In the genomic region with DNA sequence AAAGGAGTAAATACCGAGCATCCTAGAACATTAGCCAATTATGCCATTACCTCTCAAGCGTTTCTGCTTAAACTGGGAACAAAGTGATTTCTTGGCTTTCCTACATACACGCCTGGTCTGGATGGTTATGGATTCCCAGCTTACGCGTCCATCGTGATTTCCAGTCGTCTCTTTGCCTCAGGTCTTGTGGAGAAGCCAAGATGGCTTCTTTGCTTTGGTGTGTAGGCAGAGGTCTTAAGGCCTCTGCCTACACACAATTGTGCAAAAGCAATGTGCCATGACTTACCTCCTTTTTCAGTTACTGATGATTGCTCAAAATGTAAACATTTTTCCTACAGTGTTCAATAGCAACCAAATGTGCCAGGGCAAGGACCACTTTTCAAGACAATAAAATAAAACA, we compare ENCODE assay signal across 26 mouse cellular contexts.
DNase-seq lines count a peak whose midpoint lies in the region; ATAC-seq lines count a peak whose summit lies in the region.
"Had no signal": no experiment of that assay in that cellular context is flagged by ENCODE, and none has a peak within 500 bp of the region (broad histone marks: within the 10 kb centered on the region; RNA-seq: fewer than 3 reads in every experiment).

No protein-coding gene starts in this region.

- 64% methylated on average over 7 of the region's 7 CpGs for WGBS in embryonic facial prominence, embryonic 13.5 days
- WGBS in embryonic facial prominence, embryonic 10.5 days, result 93% methylated on average over 7 of the region's 7 CpGs
- 90% methylated on average over 7 of the region's 7 CpGs for WGBS in forebrain, embryonic 15.5 days

- H3K27ac ChIP-seq in embryonic facial prominence, embryonic 13.5 days, result 0 out of 2 replicates have a peak overlapping the region, but pooled peaks have one; percentile 16
- H3K27ac ChIP-seq in embryonic facial prominence, embryonic 10.5 days (replicated peaks), result no peak overlapping the region
- no peak overlapping the region for H3K27ac ChIP-seq in forebrain, embryonic 15.5 days (replicated peaks)
- H3K27ac ChIP-seq: embryonic facial prominence, embryonic 12.5 days; forebrain, embryonic 10.5 days; forebrain, embryonic 12.5 days had no signal

- no peak for DNase-seq in embryonic facial prominence, embryonic 10.5 days (ENCODE audit: low spot score)
- peak; percentile 94 for DNase-seq in fat pad, adult 2 months (ENCODE audit: extremely low read depth, low read depth, low spot score)
- DNase-seq in adrenal gland, adult (ENCODE audit: inconsistent age in 2 of 2, low spot score in 1 of 2), result no peak
- DNase-seq: adrenal gland, adult 2 months; adrenal gland, postnatal 10 days; adrenal gland, postnatal 25 days; B cell, adult 2 months; cerebellum, adult 11 months; cerebellum, adult 18-20 months; cerebellum, adult 8-10 months; cerebellum, adult 9-11 months; cerebellum, postnatal 14 days; cerebellum, postnatal 36 days; embryo, embryonic 11 days had no signal

- no peak overlapping the region for H3K4me2 ChIP-seq in embryonic facial prominence, embryonic 13.5 days
- no peak overlapping the region for H3K4me2 ChIP-seq in forebrain, embryonic 15.5 days (replicated peaks)
- H3K4me2 ChIP-seq: embryonic facial prominence, embryonic 12.5 days; forebrain, embryonic 12.5 days had no signal

- H3K4me1 ChIP-seq in embryonic facial prominence, embryonic 13.5 days, result peaks cover 10% of the 10 kb centered on the region; the same call in 1 of the 2 replicates
- no peaks in the 10 kb centered on the region for H3K4me1 ChIP-seq in embryonic facial prominence, embryonic 10.5 days
- H3K4me1 ChIP-seq in forebrain, embryonic 15.5 days, result 0 out of 2 replicates have a peak, but pooled peaks cover 4% of the 10 kb centered on the region
- H3K4me1 ChIP-seq: embryonic facial prominence, embryonic 12.5 days; forebrain, embryonic 10.5 days; forebrain, embryonic 12.5 days had no signal

- no peaks in the 10 kb centered on the region for H3K27me3 ChIP-seq in embryonic facial prominence, embryonic 13.5 days
- no peaks in the 10 kb centered on the region for H3K27me3 ChIP-seq in embryonic facial prominence, embryonic 10.5 days (replicated peaks; ENCODE audit: low read depth, poor library complexity, severe bottlenecking)
- no peaks in the 10 kb centered on the region for H3K27me3 ChIP-seq in forebrain, embryonic 15.5 days
- H3K27me3 ChIP-seq: CH12.LX; embryonic facial prominence, embryonic 12.5 days; forebrain, embryonic 12.5 days had no signal

- no peak overlapping the region for H3K9ac ChIP-seq in embryonic facial prominence, embryonic 13.5 days
- no peak overlapping the region for H3K9ac ChIP-seq in forebrain, embryonic 15.5 days (replicated peaks)
- H3K9ac ChIP-seq: embryonic facial prominence, embryonic 12.5 days; forebrain, embryonic 12.5 days; forebrain, postnatal 0 days had no signal

- no peak overlapping the region for H3K4me3 ChIP-seq in embryonic facial prominence, embryonic 13.5 days
- H3K4me3 ChIP-seq in embryonic facial prominence, embryonic 10.5 days, result no peak overlapping the region
- no peak overlapping the region for H3K4me3 ChIP-seq in forebrain, embryonic 15.5 days
- H3K4me3 ChIP-seq: embryonic facial prominence, embryonic 12.5 days; forebrain, embryonic 10.5 days; forebrain, embryonic 12.5 days had no signal

- no peak for ATAC-seq in embryonic facial prominence, embryonic 13.5 days (ENCODE audit: insufficient number of reproducible peaks, insufficient read depth, low FRiP score, low TSS enrichment, low read depth)
- no peak for ATAC-seq in forebrain, embryonic 15.5 days (replicated peaks)
- ATAC-seq: activated CD4-positive, CD25-positive, alpha-beta regulatory T cell, adult 4 months; CD4-positive, CD25-positive, alpha-beta regulatory T cell, adult 4 months; forebrain, embryonic 14.5 days; Patski had no signal

- no peaks in the 10 kb centered on the region for H3K36me3 ChIP-seq in embryonic facial prominence, embryonic 13.5 days
- H3K36me3 ChIP-seq in embryonic facial prominence, embryonic 10.5 days (replicated peaks), result no peaks in the 10 kb centered on the region
- no peaks in the 10 kb centered on the region for H3K36me3 ChIP-seq in forebrain, embryonic 15.5 days
- H3K36me3 ChIP-seq: embryonic facial prominence, embryonic 12.5 days; forebrain, embryonic 10.5 days; forebrain, embryonic 12.5 days; G1E had no signal

- H3K9me3 ChIP-seq in embryonic facial prominence, embryonic 13.5 days, result no peaks in the 10 kb centered on the region
- H3K9me3 ChIP-seq in embryonic facial prominence, embryonic 10.5 days, result no peaks in the 10 kb centered on the region
- no peaks in the 10 kb centered on the region for H3K9me3 ChIP-seq in forebrain, embryonic 15.5 days
- H3K9me3 ChIP-seq: embryonic facial prominence, embryonic 12.5 days; forebrain, embryonic 10.5 days; forebrain, embryonic 12.5 days had no signal
